Mouse (Mus musculus): ENCODE results near the gene Isca2.

DNA sequence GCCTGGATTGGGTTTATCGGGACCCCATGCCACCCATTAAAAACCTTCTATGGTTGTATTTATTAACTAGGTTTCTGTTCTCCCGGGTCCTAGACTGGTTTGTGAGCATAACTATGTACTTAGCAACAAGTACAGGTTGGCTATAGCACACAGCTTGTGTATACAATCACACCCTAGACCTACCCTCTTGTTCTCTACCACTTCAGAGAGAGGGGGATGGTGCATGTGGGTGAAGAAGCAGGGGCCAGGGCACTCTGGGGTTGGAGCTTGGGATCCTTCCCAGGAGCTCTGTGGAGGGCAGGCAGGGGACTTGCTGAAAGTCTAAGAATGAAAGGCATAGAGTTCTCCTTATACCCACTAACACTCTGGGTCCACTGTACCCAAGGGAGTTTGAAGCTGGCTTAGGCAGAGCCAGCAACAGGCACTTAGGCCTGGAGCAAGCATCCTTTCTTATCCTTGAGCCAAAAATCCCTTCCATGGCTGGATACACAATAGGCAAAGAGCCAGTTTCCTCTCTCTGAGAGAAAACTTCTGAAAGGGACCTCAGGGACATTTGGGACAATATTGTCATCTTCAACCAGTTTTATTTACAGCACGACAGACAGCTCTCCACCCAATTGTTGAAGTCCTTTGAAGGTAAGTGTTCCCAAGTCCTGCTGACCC is 41.7 kb downstream of the Isca2 start:
- TF ChIP-seq POLR2A (IDR thresholded peaks at IDR 0.05; ENCODE audit: control insufficient read depth, extremely low read depth, insufficient read depth, low read length, poor library complexity) (no peak), CTCF (IDR thresholded peaks at IDR 0.05; ENCODE audit: borderline replicate concordance, control insufficient read depth, extremely low read depth, insufficient read depth, low read length, poor library complexity) (no peak)

Measured in thymus, adult 2 months (tissue).